Mouse (Mus musculus) neutrophil, adult 65 days (primary cell): Measurements from ENCODE around the gene Rassf2. TPM values are rescaled to one million over a fixed set of nuclear protein-coding genes. Genes with fewer than 3 reads are reported as not detected.

Experiments
- total RNA-seq: library from RNA; stranded (reverse); gene quantifications from 2 replicates; pipeline ENCODE4 v1.2.4, GENCODE M21; 2023

Rassf2 gene
- 129 and 134 TPM in 2 replicates for total RNA-seq

DNA sequence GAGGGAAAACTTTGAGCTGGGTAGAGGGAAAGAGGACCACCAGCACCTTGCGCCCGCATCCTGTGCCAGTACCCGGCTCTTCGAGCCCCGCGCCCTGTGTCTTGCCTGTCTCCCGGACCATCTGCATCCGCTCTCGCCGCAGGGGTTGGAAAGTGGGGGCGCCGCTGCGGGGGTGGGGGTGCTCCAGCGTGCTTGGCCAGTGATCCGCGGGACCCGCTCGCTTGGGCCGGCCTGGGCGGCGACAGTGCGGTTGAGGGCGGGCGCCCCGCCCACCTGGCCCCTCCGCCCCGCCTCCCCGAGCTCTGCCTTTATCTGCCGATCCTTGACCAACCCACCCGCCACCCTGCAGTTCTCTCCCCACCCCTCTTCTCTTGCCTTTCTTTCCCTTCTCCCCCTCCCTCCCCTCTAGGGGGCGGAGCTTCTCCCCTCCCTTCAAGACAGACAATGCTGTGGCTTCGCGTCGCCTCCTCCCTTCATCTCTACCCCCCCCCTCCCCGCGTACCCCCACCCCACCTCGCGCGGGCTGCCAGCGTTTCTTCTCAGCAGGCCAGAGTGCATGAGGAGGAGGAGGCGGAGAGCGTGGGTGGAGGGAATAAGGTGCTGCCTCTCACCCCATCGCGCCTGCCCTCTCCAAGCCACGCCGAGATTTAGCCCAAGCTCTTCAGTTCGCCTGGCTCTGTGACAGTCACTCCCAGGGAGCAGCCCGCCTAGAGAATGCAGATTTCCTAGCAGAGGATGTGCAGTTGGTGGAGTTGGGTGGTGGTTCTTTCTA, at the start of gene Rassf2:
Gene Rassf2 (minus strand): TSS at position 613 of the 772 bp plus-strand sequence.

GRCm38 (mm10) chr2:131950598-131951095, 79.4 kb downstream of the Rassf2 start, which contains the start of gene Prnd:
Gene Prnd, plus strand, starts transcription at chr2:131950861.

Other genes with a start within 250 kb of the Rassf2 start
- gene Erv3, start 170.5 kb downstream of the Rassf2 start, total RNA-seq = not detected in 2 replicates
- gene Prnp, start 120.3 kb downstream of the Rassf2 start, total RNA-seq = 7.8 and 8.2 TPM in 2 replicates
- not detected in 2 replicates for gene Prn, start 120.3 kb downstream of the Rassf2 start, total RNA-seq
- gene Prnd, start 79.4 kb downstream of the Rassf2 start, total RNA-seq = not detected in 2 replicates
- 16.6 and 25.3 TPM in 2 replicates for gene Slc23a2, start 114.8 kb upstream of the Rassf2 start, total RNA-seq
- 13.9 and 17.0 TPM in 2 replicates for gene Tmem230, start 217.5 kb upstream of the Rassf2 start, total RNA-seq
- 200 and 210 TPM in 2 replicates for gene Pcna, start 223.1 kb upstream of the Rassf2 start, total RNA-seq
- 123 and 161 TPM in 2 replicates for gene Cds2, start 232.9 kb upstream of the Rassf2 start, total RNA-seq